Mouse (Mus musculus) kidney, embryonic 15.5 days (tissue): ENCODE results near the gene Vmn1r201. TPM values are rescaled to one million over a fixed set of nuclear protein-coding genes. Genes with fewer than 3 reads are reported as not detected.

Experiments
- ATAC-seq: fragments of 200-750 bp; cut with Nextera tagmentation; replicated peaks from 2 replicates; pipeline ENCODE4 v1.8.0; 2017; ENCODE audit warnings: moderate TSS enrichment; ENCODE audit not compliant: low FRiP score
- H3K27ac ChIP-seq: fragments of 300-500 bp; sonication (generic); 2 replicates; pipeline ENCODE4 v1.5.1; 2015; ENCODE audit warnings: mild to moderate bottlenecking, inconsistent platforms
- H3K27me3 ChIP-seq: fragments of 300-500 bp; sonication (generic); 2 replicates; pipeline ENCODE4 v1.6.1; 2015; ENCODE audit warnings: inconsistent platforms
- H3K36me3 ChIP-seq: fragments of 300-500 bp; sonication (generic); 2 replicates; pipeline ENCODE4 v1.6.1; 2015; ENCODE audit warnings: inconsistent platforms
- H3K4me1 ChIP-seq: fragments of 300-500 bp; sonication (generic); 2 replicates; pipeline ENCODE4 v1.6.1; 2015; ENCODE audit warnings: inconsistent platforms
- H3K4me2 ChIP-seq: fragments of 300-500 bp; sonication (generic); 2 replicates; pipeline ENCODE4 v1.6.1; 2015; ENCODE audit warnings: moderate library complexity, mild to moderate bottlenecking, inconsistent platforms
- H3K4me3 ChIP-seq: fragments of 300-500 bp; sonication (generic); replicated peaks from 2 replicates; pipeline ENCODE4 v1.5.1; 2015; ENCODE audit warnings: mild to moderate bottlenecking, inconsistent platforms
- H3K9ac ChIP-seq: fragments of 300-500 bp; sonication (generic); 2 replicates; pipeline ENCODE4 v1.6.1; 2015; ENCODE audit warnings: mild to moderate bottlenecking, inconsistent platforms
- H3K9me3 ChIP-seq: fragments of 300-500 bp; sonication (generic); replicated peaks from 2 replicates; pipeline ENCODE4 v1.6.1; 2016; ENCODE audit warnings: inconsistent platforms
- WGBS: fragments of 180-500 bp; shearing (Covaris S2); methylation state at CpG from one replicate; pipeline ENCODE4 v1.1.7; 2015; ENCODE audit warnings: mixed read lengths; 5-methylcytosine and 5-hydroxymethylcytosine counted together
- polyA plus RNA-seq: library from polyadenylated mRNA; unstranded; fragments of >200 nt; fragmentation: Nextera tagmentation; extraction: Ambion mirVana; gene quantifications from 2 replicates; pipeline ENCODE4 v1.2.1, GENCODE M21; 2015

Vmn1r201 gene
- polyA plus RNA-seq: not detected in 2 replicates

DNA sequence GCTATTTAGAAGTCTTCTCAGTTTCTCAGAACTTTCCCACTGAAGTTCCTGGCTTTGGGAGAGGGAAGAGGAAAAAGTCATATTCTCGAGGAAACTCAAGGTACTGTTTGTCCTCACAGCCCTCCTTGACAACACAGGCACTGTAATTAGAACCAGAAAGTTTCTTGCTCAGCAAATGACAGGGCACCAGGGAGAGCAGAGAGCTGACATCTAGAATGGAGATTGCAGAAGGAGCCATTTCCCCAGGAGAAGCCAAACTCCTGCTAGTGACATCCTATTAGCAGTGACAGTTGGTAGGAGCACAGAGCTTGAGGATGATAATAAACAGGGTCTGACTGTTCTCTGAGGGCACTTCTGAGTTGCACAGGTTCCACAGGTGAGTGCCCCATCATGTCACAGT, at the start of gene Vmn1r201:
TSS of gene Vmn1r201 (plus strand) at position 301 of the 400 bp plus-strand sequence.
- ATAC-seq: no peak
- H3K4me3 ChIP-seq: no peak within 1 kb of the TSS

DNA sequence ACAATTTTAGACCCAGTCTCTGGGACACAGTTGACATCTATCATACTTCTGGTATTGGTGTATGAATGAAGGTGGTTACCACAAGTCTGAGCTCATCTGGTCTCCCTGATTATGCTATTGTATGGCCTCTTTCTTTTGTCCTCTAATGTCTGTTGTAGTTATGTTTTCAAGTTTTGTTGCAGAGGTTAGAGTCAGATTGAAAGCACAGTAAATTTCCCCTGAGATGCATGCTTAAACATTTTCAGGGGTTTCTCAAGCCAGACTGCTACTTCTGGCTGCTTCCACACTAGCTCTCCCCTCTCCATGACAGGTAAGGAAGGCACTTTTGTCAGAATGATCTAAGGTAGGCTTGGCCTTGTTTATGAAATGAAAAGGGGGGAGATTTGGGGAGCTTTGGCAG, 16.6 kb upstream of the Vmn1r201 start:
- no peak overlapping the region for H3K27ac ChIP-seq
- no peak for ATAC-seq
- no peak overlapping the region for H3K9ac ChIP-seq
- no peaks in the 10 kb centered on the region for H3K4me1 ChIP-seq
- no peak overlapping the region for H3K4me2 ChIP-seq
- H3K4me3 ChIP-seq: no peak overlapping the region
- no peaks in the 10 kb centered on the region for H3K9me3 ChIP-seq
- H3K36me3 ChIP-seq: no peaks in the 10 kb centered on the region
- H3K27me3 ChIP-seq: no peaks in the 10 kb centered on the region

More for the DNA sequence above, at the start of gene Vmn1r201:
- 72% methylated on average over 1 of the region's 1 CpGs for WGBS
- H3K9me3 ChIP-seq: no peaks in the 10 kb centered on the region
- H3K9ac ChIP-seq: no peak within 1 kb of the TSS
- H3K27ac ChIP-seq: no peak within 1 kb of the TSS
- no peaks in the 10 kb centered on the region for H3K36me3 ChIP-seq
- H3K27me3 ChIP-seq: no peaks in the 10 kb centered on the region
- H3K4me2 ChIP-seq: no peak within 1 kb of the TSS
- H3K4me1 ChIP-seq: no peaks in the 10 kb centered on the region

DNA sequence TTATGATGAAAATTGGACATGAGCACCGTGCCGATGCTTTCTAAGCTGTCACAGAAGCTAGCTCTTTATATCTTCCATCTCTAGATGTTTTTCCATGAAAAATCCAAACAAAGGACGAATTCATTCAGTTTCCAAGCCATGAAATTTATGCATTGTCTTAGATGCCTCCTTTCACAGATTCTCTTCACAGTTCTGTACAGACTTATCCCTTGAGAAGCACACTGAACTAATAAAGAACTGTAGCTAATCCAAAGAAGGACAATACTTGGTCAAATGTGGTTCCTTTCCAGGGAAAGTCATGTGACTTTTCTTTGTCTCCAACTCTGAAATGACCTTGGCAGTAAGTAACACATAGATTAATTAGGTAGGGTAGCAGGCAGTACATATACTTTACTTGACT, 30.7 kb downstream of the Vmn1r201 start:
- WGBS: 67% methylated on average over 3 of the region's 3 CpGs
- ATAC-seq: no peak
- H3K4me1 ChIP-seq: no peaks in the 10 kb centered on the region

DNA sequence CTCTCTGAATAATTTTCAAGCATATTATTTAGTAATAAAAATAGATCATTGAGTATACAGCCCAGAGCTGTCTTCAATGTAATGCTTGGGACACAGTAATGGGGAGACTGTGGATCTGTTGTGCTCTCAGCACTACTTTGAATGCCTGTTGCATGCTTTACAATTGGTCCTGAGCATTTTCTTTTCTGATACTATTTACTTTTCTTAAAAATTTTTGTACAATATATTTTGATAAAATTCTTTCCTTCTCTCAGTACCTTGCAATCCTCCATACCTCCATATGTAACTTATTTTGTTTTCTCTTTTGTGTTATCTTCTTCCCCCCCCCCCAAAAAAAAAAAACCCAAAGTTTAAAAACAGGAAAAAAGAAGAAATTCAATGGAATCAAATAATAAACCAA, 33.6 kb downstream of the Vmn1r201 start, which contains the start of gene Vmn1r202:
TSS of gene Vmn1r202 (minus strand) at position 101 of the 400 bp plus-strand sequence.
- Histone ChIP-seq H3K4me3 (no peak within 1 kb of the TSS), H3K4me2 (no peak within 1 kb of the TSS), H3K9me3 (no peaks in the 10 kb centered on the region), H3K27ac (no peak within 1 kb of the TSS), H3K27me3 (no peaks in the 10 kb centered on the region), H3K9ac (no peak within 1 kb of the TSS), H3K36me3 (no peaks in the 10 kb centered on the region), H3K4me1 (no peaks in the 10 kb centered on the region)
- ATAC-seq: no peak

More for the DNA sequence above, 30.7 kb downstream of the Vmn1r201 start:
- Histone ChIP-seq H3K9ac (no peak overlapping the region), H3K36me3 (no peaks in the 10 kb centered on the region), H3K4me3 (no peak overlapping the region), H3K9me3 (no peaks in the 10 kb centered on the region), H3K27me3 (no peaks in the 10 kb centered on the region), H3K27ac (no peak overlapping the region), H3K4me2 (no peak overlapping the region)

DNA sequence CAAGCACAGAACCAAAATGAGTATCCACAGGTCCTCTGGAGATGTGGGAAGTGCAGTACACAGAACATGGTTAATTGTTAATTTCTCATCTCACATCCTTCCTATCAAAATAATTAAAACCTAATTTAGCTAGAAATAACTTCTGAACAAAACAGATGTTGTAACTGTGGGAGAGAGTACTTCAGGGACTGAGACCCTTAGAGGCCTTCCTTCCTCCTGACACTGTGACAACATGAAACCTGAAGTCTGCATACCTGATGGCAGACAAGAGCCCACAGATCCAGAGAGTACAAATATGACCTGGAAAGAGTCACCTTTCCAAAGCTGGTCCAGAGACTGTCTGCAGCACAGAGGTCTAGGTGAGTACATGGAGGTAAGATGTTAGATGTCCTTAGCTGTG, 46.1 kb downstream of the Vmn1r201 start, which contains the start of gene Vmn1r203:
TSS of gene Vmn1r203 (plus strand) at position 301 of the 400 bp plus-strand sequence.
- H3K4me3 ChIP-seq: no peak within 1 kb of the TSS
- H3K9ac ChIP-seq: no peak within 1 kb of the TSS
- H3K27ac ChIP-seq: no peak within 1 kb of the TSS
- no peaks in the 10 kb centered on the region for H3K9me3 ChIP-seq
- ATAC-seq: no peak
- no peaks in the 10 kb centered on the region for H3K27me3 ChIP-seq
- no peaks in the 10 kb centered on the region for H3K36me3 ChIP-seq
- H3K4me1 ChIP-seq: no peaks in the 10 kb centered on the region
- no peak within 1 kb of the TSS for H3K4me2 ChIP-seq

Other genes with a start within 250 kb of the Vmn1r201 start
- gene Vmn1r193, start 248.8 kb upstream of the Vmn1r201 start, polyA plus RNA-seq: not detected in 2 replicates
- not detected in 2 replicates for gene Vmn1r194, start 227.7 kb upstream of the Vmn1r201 start, polyA plus RNA-seq
- gene Vmn1r195, start 201.4 kb upstream of the Vmn1r201 start, polyA plus RNA-seq: not detected in 2 replicates
- gene Vmn1r196, start 182.0 kb upstream of the Vmn1r201 start, polyA plus RNA-seq: not detected in 2 replicates
- gene Vmn1r197, start 147.3 kb upstream of the Vmn1r201 start, polyA plus RNA-seq: not detected in 2 replicates
- gene Vmn1r198, start 121.6 kb upstream of the Vmn1r201 start, polyA plus RNA-seq: not detected in 2 replicates
- not detected in 2 replicates for gene Vmn1r199, start 92.1 kb upstream of the Vmn1r201 start, polyA plus RNA-seq
- gene Vmn1r200, start 81.5 kb upstream of the Vmn1r201 start, polyA plus RNA-seq: not detected in 2 replicates
- 0.03 TPM in 1 of 2 replicates, not detected in the other for gene Vmn1r202, start 33.5 kb downstream of the Vmn1r201 start, polyA plus RNA-seq
- not detected in 2 replicates for gene Vmn1r203, start 46.2 kb downstream of the Vmn1r201 start, polyA plus RNA-seq
- gene Vmn1r204, start 81.3 kb downstream of the Vmn1r201 start, polyA plus RNA-seq: not detected in 2 replicates
- gene Vmn1r205, start 121.1 kb downstream of the Vmn1r201 start, polyA plus RNA-seq: not detected in 2 replicates
- not detected in 2 replicates for gene Vmn1r206, start 152.3 kb downstream of the Vmn1r201 start, polyA plus RNA-seq